Mouse (Mus musculus): Measurements from ENCODE around the gene Rps19.

DNA sequence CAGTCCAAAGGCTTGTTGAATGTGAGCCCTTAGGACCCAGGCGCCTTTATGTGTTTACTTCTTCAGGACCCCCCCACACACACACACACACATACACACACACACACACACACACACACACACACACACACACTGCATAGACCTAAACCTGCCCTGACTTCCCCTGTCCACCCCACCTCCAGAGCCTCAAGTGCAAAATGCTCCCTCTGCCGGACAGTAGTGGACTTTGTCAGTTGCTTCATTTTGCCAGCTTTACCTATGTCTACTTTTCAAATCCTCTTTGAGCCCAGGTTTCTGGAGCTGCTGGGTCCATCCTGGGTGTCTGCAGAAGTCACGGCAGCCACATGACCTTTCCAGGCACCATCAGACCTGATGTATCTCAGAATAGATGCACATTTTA is 20.8 kb downstream of the Rps19 start:
- TF ChIP-seq CTCF (conservative IDR thresholded peaks at IDR 0.05; ENCODE audit: insufficient read depth, insufficient read length, low read depth, low read length), result peak; percentile 75
- TF ChIP-seq POLR2A (IDR thresholded peaks at IDR 0.05; ENCODE audit: low read depth, low read length), result no peak

Measured in kidney, adult 2 months (tissue).